Mouse (Mus musculus) midbrain, embryonic 12.5 days (tissue): ENCODE results near the gene Rph3a. TPM values are rescaled to one million over a fixed set of nuclear protein-coding genes. Genes with fewer than 3 reads are reported as not detected.

Source experiments
- ATAC-seq: fragments of 200-750 bp; cut with Nextera tagmentation; 2 replicates; pipeline ENCODE4 v1.8.0; 2017; ENCODE audit warnings: low read depth, moderate TSS enrichment, moderate library complexity; ENCODE audit not compliant: low FRiP score
- H3K27ac ChIP-seq: fragments of 300-500 bp; sonication (generic); replicated peaks from 2 replicates; pipeline ENCODE4 v1.5.1; 2016; ENCODE audit warnings: mild to moderate bottlenecking
- H3K27me3 ChIP-seq: fragments of 300-500 bp; sonication (generic); 2 replicates; pipeline ENCODE4 v1.6.1; 2016; ENCODE audit warnings: mild to moderate bottlenecking
- H3K36me3 ChIP-seq: fragments of 300-500 bp; sonication (generic); 2 replicates; pipeline ENCODE4 v1.6.1; 2016
- H3K4me1 ChIP-seq: fragments of 300-500 bp; sonication (generic); 2 replicates; pipeline ENCODE4 v1.6.1; 2016
- H3K4me2 ChIP-seq: fragments of 300-500 bp; sonication (generic); replicated peaks from 2 replicates; pipeline ENCODE4 v1.6.1; 2016; ENCODE audit warnings: mild to moderate bottlenecking, moderate library complexity
- H3K4me3 ChIP-seq: fragments of 300-500 bp; sonication (generic); 2 replicates; pipeline ENCODE4 v1.5.1; 2016; ENCODE audit warnings: mild to moderate bottlenecking
- H3K9ac ChIP-seq: fragments of 300-500 bp; sonication (generic); replicated peaks from 2 replicates; pipeline ENCODE4 v1.6.1; 2016; ENCODE audit warnings: mild to moderate bottlenecking, moderate library complexity
- H3K9me3 ChIP-seq: fragments of 300-500 bp; sonication (generic); 2 replicates; pipeline ENCODE4 v1.6.1; 2016; ENCODE audit warnings: mild to moderate bottlenecking
- WGBS: fragments of 180-500 bp; shearing (Covaris S2); methylation state at CpG from one replicate; pipeline ENCODE4 v1.1.7; 2016; 5-methylcytosine and 5-hydroxymethylcytosine counted together
- polyA plus RNA-seq: library from polyadenylated mRNA; unstranded; fragments of >200 nt; fragmentation: Nextera tagmentation; extraction: Ambion mirVana; gene quantifications from 2 replicates; pipeline ENCODE4 v1.2.1, GENCODE M21; 2016

Rph3a gene
- polyA plus RNA-seq, result 3.2 and 3.3 TPM in 2 replicates

DNA sequence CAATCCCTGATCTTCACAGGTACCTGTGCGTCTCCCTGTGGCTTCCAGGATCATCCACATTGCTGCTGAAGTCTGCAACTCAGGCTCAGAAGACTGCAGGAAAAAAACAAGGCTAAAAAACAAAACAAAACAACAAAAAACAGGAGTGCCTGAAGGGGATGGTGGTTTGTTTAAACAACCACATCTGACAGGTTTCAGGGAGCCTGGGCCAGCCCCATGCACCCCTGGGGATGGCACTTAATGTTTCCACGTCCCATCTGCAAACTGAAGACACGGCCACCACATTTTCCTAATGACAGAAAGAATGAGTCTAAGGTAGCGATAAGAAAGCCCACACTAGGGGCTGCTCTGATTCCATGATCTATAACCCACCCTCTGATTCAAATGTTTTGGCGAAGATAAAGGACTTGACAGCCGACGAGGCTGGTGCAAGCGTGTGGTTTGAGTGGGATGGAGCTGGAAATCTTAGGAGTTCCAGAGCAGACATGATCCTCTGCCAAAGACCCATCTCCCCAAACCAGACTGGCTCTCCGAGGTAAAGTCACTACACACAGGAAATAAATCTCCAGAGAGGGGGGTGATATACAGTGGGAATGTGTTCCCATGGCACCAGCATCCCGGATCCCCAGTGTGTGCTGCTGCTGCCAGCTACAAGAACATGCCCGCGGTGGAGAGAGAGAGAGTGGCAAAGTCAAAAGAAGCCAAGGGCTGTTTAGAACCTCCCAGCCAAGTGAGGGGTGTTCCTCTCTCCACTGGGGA lies at the start of gene Rph3a:
Rph3a (minus strand) TSS at position 282 of the 759 bp plus-strand sequence.
- Histone ChIP-seq H3K36me3 (no peaks in the 10 kb centered on the region), H3K9me3 (no peaks in the 10 kb centered on the region), H3K27me3 (peaks cover 36% of the 10 kb centered on the region), H3K27ac (no peak within 1 kb of the TSS), H3K9ac (peak within 1 kb of the TSS; percentile 41; the same call in 1 of the 2 replicates), H3K4me2 (peak within 1 kb of the TSS; percentile 58), H3K4me1 (peaks cover 20% of the 10 kb centered on the region), H3K4me3 (peak within 1 kb of the TSS; percentile 37)
- ATAC-seq, result no peak
- WGBS, result 70% methylated on average over 12 of the region's 12 CpGs

GRCm38 (mm10) chr5:121058261-121058660 lies 48.4 kb upstream of the Rph3a start:
- ATAC-seq, result no peak
- Histone ChIP-seq H3K4me3 (no peak overlapping the region), H3K9ac (no peak overlapping the region), H3K27ac (no peak overlapping the region), H3K9me3 (no peaks in the 10 kb centered on the region), H3K27me3 (no peaks in the 10 kb centered on the region), H3K4me1 (peaks cover 6% of the 10 kb centered on the region), H3K36me3 (no peaks in the 10 kb centered on the region), H3K4me2 (no peak overlapping the region)
- 91% methylated on average over 11 of the region's 11 CpGs for WGBS

GRCm38 (mm10) chr5:121053886-121054285 lies 44.0 kb upstream of the Rph3a start:
- Histone ChIP-seq H3K4me1 (no peaks in the 10 kb centered on the region), H3K36me3 (no peaks in the 10 kb centered on the region), H3K4me3 (no peak overlapping the region), H3K27ac (no peak overlapping the region), H3K4me2 (no peak overlapping the region), H3K27me3 (no peaks in the 10 kb centered on the region), H3K9me3 (no peaks in the 10 kb centered on the region), H3K9ac (no peak overlapping the region)
- ATAC-seq, result no peak
- 82% methylated on average over 9 of the region's 9 CpGs for WGBS

DNA sequence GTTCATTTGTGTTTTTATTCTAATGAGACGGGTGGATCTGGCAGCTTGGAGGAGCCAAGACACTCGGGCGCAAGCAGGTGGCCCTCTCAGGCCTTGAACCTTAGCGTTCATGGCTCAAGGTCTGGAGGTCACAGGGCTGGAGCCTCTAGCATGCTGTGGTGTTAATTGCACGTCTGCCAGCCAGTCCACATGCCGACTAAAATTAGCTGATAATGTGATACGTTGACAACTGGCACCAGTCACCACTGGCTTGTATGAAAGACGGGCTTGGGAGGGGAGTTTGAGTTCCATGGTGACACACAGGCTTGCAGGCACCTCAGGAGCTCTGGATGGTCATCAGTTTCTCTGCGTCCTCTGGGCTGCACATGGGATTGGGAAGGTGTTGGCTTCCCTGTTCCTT lies 31.9 kb upstream of the Rph3a start:
- 75% methylated on average over 9 of the region's 9 CpGs for WGBS
- Histone ChIP-seq H3K4me3 (no peak overlapping the region), H3K9ac (no peak overlapping the region), H3K9me3 (no peaks in the 10 kb centered on the region), H3K36me3 (no peaks in the 10 kb centered on the region), H3K4me1 (peaks cover 8% of the 10 kb centered on the region), H3K4me2 (no peak overlapping the region), H3K27ac (no peak overlapping the region), H3K27me3 (peaks cover 14% of the 10 kb centered on the region)
- no peak for ATAC-seq

GRCm38 (mm10) chr5:121039465-121039864 lies 29.6 kb upstream of the Rph3a start:
- 84% methylated on average over 9 of the region's 9 CpGs for WGBS
- no peaks in the 10 kb centered on the region for H3K4me1 ChIP-seq
- H3K9ac ChIP-seq, result no peak overlapping the region
- H3K27ac ChIP-seq, result no peak overlapping the region
- no peaks in the 10 kb centered on the region for H3K36me3 ChIP-seq
- H3K27me3 ChIP-seq, result peaks cover 14% of the 10 kb centered on the region
- no peak overlapping the region for H3K4me3 ChIP-seq
- H3K9me3 ChIP-seq, result no peaks in the 10 kb centered on the region
- H3K4me2 ChIP-seq, result no peak overlapping the region
- no peak for ATAC-seq

- no peak overlapping the region for H3K9ac ChIP-seq
- H3K27me3 ChIP-seq, result no peaks in the 10 kb centered on the region
- no peaks in the 10 kb centered on the region for H3K9me3 ChIP-seq
- no peak for ATAC-seq
- H3K4me2 ChIP-seq, result no peak overlapping the region
- WGBS, result 84% methylated on average over 9 of the region's 9 CpGs
- H3K4me3 ChIP-seq, result no peak overlapping the region
- peaks cover 4% of the 10 kb centered on the region; the same call in 1 of the 2 replicates for H3K4me1 ChIP-seq
- H3K27ac ChIP-seq, result no peak overlapping the region
- no peaks in the 10 kb centered on the region for H3K36me3 ChIP-seq
Measured at GRCm38 (mm10) chr5:121030161-121030560, 20.3 kb upstream of the Rph3a start.

DNA sequence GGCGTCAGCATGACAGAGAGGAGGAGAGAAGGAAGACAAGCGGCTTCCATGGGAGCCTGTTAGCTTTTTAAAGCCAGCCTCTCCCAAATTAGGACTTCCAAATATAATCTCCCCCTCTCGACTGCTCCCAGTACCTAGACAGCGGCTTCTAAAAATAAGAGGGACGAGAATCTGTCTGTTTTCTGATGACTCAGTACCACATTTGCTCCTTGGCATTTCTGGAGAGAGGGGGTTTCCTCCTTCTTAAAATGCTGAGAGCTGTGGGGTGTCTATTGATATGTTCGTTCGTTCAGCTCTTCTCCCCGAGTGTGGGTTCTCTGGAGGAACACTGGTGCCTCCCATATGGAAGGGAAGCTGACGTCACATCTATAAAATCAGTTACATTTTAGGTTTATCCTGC lies 9.6 kb upstream of the Rph3a start:
- Histone ChIP-seq H3K9me3 (no peaks in the 10 kb centered on the region), H3K36me3 (no peaks in the 10 kb centered on the region), H3K4me2 (no peak overlapping the region), H3K27me3 (no peaks in the 10 kb centered on the region), H3K9ac (no peak overlapping the region), H3K4me3 (no peak overlapping the region), H3K4me1 (no peaks in the 10 kb centered on the region; the same call in 1 of the 2 replicates), H3K27ac (no peak overlapping the region)
- no peak for ATAC-seq
- 82% methylated on average over 9 of the region's 9 CpGs for WGBS

DNA sequence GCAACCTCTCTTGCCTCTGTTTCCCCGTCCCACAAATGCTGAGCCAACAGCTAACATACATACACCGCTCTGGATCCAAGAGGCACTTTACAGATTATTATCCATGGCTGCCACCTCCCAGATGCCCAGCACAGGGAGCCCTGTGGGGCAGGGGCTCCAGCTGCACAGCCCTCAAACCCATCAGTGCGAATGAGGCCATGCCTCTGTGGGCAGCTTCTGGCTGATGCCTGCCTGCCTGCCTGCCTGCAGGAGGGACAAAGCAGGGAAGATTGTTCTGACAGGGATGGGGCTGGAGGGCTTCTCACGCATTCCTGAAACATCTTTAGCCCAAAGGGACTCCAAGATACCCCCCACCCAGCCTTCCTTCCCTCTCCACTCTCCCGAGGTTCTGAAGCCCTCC lies 7.8 kb upstream of the Rph3a start:
- no peaks in the 10 kb centered on the region for H3K27me3 ChIP-seq
- no peaks in the 10 kb centered on the region; the same call in 1 of the 2 replicates for H3K4me1 ChIP-seq
- H3K27ac ChIP-seq, result no peak overlapping the region
- WGBS, result 69% methylated on average over 5 of the region's 5 CpGs
- no peak overlapping the region for H3K4me2 ChIP-seq
- ATAC-seq, result no peak
- H3K4me3 ChIP-seq, result no peak overlapping the region
- no peak overlapping the region for H3K9ac ChIP-seq
- no peaks in the 10 kb centered on the region for H3K36me3 ChIP-seq
- H3K9me3 ChIP-seq, result no peaks in the 10 kb centered on the region

- no peaks in the 10 kb centered on the region for H3K36me3 ChIP-seq
- H3K9me3 ChIP-seq, result no peaks in the 10 kb centered on the region
- H3K27ac ChIP-seq, result no peak overlapping the region
- no peak overlapping the region for H3K4me2 ChIP-seq
- WGBS, result 39% methylated on average over 12 of the region's 12 CpGs
- H3K27me3 ChIP-seq, result 0 out of 2 replicates have a peak, but pooled peaks cover 8% of the 10 kb centered on the region
- H3K4me3 ChIP-seq, result no peak overlapping the region
- H3K9ac ChIP-seq, result no peak overlapping the region
- ATAC-seq, result no peak
- no peaks in the 10 kb centered on the region; the same call in 1 of the 2 replicates for H3K4me1 ChIP-seq
Measured at GRCm38 (mm10) chr5:121016405-121016804, 6.5 kb upstream of the Rph3a start.

DNA sequence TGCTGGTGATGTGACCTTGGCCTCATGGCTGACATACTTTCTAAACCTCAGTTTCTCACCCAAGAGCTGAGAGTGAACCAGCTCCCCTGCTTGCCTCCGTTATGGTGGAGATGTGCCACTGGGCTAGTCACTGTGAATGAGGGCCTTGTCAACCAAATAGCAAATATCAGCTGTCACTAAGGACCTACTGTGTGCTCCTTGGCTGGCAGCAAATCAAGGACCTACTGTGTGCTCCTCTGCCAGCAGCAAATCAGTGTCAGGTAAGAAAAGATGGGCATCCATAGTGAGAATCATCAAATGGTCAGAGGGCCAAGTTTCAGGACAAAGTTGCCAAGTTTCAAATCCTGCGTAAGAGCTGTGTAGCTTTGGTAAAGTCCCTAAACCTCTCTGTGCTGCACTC lies 4.6 kb upstream of the Rph3a start:
- WGBS, result 93% methylated on average over 2 of the region's 2 CpGs
- H3K4me1 ChIP-seq, result peaks cover 6% of the 10 kb centered on the region
- H3K36me3 ChIP-seq, result no peaks in the 10 kb centered on the region
- H3K4me3 ChIP-seq, result no peak overlapping the region
- no peak overlapping the region for H3K4me2 ChIP-seq
- no peaks in the 10 kb centered on the region for H3K9me3 ChIP-seq
- no peak overlapping the region for H3K27ac ChIP-seq
- ATAC-seq, result no peak
- peaks cover 17% of the 10 kb centered on the region; the same call in 1 of the 2 replicates for H3K27me3 ChIP-seq
- no peak overlapping the region for H3K9ac ChIP-seq

DNA sequence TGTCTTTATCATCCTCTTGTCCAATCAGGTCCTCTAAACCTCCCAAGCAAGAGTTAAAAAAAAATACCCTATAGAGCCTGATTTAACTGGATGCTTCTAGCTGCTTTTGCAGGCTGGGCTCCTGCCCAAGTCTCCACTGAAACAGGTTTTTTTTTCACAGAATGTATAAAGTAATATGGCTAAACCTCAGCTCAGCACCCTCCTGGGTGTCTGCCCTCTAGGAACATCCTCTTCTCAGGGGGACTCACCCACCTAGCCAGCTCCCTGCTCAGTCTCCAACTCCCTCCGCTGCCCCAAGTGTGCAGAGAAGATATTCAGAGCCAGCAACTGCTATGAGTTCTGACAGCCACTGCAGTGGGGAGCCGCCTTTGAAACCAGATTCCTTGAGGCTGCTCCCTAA lies 2.1 kb upstream of the Rph3a start:
- ATAC-seq, result no peak
- Histone ChIP-seq H3K36me3 (no peaks in the 10 kb centered on the region), H3K4me3 (no peak overlapping the region), H3K9ac (no peak overlapping the region), H3K4me1 (peaks cover 20% of the 10 kb centered on the region), H3K4me2 (no peak overlapping the region), H3K27me3 (peaks cover 35% of the 10 kb centered on the region), H3K9me3 (no peaks in the 10 kb centered on the region), H3K27ac (no peak overlapping the region)
- 30% methylated on average over 2 of the region's 2 CpGs for WGBS

GRCm38 (mm10) chr5:121009406-121009805 lies 486 bp downstream of the Rph3a start:
- Histone ChIP-seq H3K4me1 (peaks cover 21% of the 10 kb centered on the region), H3K9ac (peak overlapping the region; percentile 41; the same call in 1 of the 2 replicates), H3K36me3 (no peaks in the 10 kb centered on the region), H3K4me3 (peak overlapping the region; percentile 37), H3K27ac (no peak overlapping the region), H3K27me3 (peaks cover 38% of the 10 kb centered on the region), H3K4me2 (peak overlapping the region; percentile 58), H3K9me3 (no peaks in the 10 kb centered on the region)
- 0% methylated on average over 19 of the region's 19 CpGs for WGBS
- no peak for ATAC-seq
